Mouse (Mus musculus) megakaryocyte, adult 5-6 weeks (primary cell): ENCODE data around the gene Ifrd2. TPM values are rescaled to one million over a fixed set of nuclear protein-coding genes. Genes with fewer than 3 reads are reported as not detected.

Experiments
- ATAC-seq: 2 replicates; pipeline ENCODE4 v1.8.0; 2016; ENCODE audit warnings: mild to moderate bottlenecking, inconsistent platforms; ENCODE audit not compliant: poor library complexity, severe bottlenecking
- total RNA-seq, 2 experiments: library from RNA; stranded (forward) in 1 of 2; stranded (reverse) in 1 of 2; fragments of 153-499, 151-499 nt in 1 of 2; fragments of 221-1000, 200-1000 nt in 1 of 2; gene quantifications; 2 replicates each; pipeline versions ENCODE4 v1.2.3 to v1.2.4; 2015 to 2017

Ifrd2 gene
- total RNA-seq, 2 experiments from 2014 or later = 6.8 to 9.9 TPM

DNA sequence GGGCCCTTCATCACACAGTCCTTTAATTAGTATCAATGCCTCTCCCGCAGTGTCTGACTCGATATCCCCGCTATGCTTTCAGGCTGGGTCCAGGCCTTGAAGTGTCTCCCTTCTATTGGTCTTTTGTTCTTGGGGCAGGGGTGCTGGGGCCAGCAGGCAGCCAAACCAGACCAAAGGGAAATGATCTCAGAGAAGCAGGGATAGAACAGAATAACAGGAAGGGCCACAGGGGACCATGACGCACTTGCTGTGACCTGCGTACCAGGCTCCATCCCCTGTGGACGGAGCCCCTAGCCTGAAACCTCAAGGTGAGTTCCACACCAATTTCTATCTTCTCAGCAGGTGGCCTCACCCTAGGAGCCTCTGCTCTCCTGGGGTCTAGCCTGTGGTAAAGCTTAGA, 30.7 kb downstream of the Ifrd2 start:
- ATAC-seq = no peak

DNA sequence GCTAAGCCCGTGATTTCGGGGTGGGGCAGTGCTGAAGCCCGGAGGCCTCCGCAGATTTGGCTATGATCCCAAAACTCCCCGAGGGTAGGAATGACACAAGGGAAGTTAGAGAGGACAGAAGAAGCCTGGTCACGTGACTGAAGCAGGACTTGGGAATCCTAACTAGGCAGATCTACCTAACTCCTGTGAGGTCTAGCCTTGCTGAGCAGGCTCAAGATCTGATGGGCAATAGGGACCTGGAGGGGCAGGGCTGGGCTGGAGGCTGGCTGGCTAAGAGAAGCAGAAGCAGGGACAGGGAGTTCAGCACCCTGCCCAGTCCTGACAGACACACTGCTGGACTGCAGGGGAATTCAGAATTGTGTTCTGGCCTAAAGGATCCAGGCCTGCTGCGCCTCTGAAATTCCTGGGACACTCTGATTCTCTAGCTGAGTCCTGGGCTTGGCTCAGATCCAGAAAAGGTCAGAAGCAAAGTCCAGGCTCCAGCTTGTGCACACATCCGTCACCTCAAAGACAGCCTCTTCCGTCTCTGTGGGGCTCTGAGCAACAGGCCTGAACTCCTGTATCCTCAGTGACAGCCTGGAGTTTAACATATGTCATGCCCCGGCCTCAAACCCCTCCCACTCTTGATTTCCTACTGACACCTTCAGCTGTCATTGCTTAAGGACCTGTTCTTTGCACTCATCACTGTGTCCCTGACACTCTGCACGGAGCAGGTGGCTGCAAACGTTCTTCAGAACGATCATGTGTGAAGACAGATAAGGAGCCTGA, 31.5 kb downstream of the Ifrd2 start:
- no peak for ATAC-seq

DNA sequence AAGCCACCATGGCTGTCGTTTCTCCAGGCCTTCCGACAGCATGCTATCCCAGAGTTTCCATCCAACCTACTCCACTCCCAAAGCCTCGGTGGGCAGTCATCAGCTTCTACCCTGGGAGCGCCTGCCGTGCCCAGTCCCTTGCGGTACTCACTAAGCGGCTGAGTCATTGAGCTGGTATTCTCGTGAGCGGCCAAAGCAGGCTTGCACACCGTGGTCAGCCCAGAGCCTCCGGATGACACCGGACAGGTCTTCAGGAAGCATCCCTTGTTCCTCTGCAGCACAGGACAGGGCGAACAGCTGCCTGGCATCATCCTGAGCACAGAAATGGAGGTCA, 32.1 kb downstream of the Ifrd2 start:
- no peak for ATAC-seq

DNA sequence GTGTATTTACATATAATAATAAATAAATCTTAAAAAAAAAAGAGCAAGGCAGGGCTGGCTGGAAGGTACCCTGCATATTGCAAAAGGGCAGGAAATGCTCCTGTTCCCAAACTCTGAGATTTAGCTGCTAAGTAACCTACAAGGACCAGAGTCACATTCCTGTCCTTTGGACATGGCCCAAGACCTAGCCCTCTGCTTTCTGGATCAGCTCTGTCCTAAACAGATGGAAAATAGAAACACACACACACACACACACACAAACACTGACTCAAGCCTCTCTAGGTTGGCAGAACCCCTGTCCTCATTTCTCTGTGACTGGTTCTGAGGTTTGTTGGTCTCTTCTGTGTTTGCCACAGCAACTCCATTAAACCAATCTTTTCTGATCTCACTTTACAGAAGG, 33.5 kb downstream of the Ifrd2 start:
- no peak for ATAC-seq

DNA sequence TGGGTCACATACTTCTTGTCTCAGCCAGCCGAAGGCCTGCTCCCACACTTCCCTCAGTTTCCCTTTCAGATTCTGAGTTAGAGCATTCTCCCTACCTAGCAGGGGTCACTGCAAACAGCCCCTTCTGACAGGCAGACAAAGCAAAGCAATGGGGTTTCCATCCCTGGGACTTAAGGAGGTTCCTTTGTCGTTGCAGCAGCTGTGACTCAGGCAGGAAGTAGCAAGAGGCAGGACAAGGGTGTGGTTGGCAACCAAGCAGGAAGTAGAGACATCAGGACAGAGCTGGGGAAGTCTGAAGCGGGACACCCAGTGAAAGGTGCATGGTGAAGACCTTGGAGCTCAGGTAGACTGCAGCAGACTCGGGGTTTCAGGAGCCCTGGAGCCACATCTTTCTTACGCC, 37.1 kb downstream of the Ifrd2 start:
- ATAC-seq = peak; percentile 66

DNA sequence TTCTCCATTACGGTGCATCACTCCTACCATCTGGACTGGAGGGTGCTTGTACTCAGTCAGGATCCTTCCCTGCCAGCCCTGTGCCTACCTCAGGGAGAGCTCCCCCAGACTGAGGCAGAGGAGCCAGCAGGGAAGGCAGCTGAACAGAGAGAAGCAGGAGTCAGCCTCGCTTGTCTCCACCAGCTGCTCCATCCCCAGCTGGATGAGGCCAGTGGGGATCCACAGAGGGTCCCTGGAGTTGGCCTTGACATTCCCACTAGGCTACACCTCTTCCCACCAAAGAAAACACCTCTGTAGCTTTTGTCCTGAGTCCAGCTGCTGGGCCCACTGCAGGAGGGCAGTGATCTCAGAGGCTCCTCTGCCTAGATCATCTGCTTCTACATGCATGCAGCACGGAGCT, 37.5 kb downstream of the Ifrd2 start:
- ATAC-seq = 0 out of 2 replicates have a peak, but pooled peaks have one; percentile 2

DNA sequence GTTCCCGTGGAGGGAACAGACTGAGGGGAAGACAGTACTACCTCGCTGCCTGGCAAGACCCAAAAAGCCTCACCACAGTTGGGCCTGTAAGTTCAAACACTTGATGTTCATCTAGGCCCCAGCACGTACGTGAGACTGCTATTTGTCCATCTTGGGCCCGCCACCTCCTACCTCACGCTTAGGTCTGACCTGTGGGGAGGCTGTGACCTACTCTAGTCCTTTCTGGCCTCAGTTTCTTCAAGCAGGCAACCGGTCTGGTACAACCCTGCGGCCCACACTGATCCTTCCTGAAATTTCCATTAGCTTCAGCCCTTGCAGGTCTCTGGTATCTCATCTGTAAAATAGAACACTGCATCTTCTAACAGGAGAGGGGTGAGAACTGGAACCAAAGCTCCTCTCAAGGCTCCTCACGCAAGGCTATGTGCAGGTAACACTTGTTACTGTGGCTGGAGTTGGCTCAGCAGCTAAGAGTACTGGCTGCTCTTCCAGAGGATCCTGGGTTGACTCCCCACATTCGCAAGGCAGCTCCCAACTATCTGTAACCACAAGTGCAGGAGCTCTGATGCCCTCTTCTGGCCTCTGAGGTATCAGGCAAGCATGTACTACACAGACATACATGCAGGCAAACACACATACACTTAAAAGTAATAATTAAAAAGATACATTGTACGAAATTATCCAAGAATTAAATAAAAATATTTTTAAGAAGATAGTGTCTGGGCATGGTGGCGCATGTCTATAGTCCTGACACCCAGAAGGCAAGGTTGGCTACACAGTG, 38.1 kb downstream of the Ifrd2 start:
- ATAC-seq = no peak

DNA sequence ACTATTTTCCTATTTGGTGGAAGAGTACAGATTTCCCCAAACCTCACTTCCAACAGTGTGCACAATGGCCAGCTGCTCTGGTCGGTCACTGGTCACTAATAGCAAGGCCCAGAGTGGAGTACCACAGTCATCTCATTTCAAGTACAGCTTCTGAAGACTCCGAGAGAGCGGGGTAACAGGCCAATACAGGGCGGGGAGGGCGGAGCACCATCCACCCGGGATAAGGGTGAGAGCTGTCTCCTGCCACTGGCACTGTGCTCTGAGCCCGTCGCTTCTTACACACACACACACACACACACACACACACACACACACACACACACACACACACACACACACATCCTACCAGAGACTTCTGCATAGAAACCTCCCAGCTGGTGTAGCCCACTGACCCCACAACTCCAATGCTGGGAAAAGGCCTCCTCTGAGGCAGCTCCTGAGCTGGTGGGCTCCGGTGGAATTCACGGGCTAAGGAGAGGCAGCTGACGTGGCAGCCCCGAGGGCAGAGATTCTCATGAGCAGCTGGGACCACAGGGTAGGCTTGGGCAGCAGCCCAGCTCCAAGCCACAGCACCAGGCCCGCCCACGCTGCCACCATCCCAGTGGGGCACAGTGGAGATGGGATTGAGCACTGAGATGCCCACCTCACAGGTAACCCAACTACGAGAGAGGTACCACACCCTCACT, 38.9 kb downstream of the Ifrd2 start:
- ATAC-seq = no peak

DNA sequence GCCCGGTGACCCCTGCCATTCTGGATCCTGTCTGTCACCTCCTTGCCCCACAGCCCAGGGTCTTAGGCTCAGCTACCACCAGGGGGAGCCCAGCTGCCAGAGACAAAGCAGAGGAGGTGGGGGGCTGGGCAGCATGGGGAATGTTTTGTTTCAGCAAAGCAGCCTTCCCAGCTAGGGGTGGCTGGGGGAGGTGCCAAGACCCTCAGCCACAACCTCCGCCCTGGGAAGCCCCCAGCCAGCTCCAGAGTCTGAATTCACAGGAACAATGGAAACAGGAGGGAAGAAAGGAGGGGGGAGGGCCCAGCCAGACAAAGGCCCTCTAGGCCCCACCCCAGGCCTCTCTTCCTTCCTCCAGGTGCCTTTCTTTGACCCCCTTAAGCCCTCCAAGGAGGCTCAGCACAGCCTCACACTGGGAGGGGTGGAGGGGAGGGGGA, 39.4 kb downstream of the Ifrd2 start:
- peak; percentile 28; the same call in 1 of the 2 replicates for ATAC-seq

DNA sequence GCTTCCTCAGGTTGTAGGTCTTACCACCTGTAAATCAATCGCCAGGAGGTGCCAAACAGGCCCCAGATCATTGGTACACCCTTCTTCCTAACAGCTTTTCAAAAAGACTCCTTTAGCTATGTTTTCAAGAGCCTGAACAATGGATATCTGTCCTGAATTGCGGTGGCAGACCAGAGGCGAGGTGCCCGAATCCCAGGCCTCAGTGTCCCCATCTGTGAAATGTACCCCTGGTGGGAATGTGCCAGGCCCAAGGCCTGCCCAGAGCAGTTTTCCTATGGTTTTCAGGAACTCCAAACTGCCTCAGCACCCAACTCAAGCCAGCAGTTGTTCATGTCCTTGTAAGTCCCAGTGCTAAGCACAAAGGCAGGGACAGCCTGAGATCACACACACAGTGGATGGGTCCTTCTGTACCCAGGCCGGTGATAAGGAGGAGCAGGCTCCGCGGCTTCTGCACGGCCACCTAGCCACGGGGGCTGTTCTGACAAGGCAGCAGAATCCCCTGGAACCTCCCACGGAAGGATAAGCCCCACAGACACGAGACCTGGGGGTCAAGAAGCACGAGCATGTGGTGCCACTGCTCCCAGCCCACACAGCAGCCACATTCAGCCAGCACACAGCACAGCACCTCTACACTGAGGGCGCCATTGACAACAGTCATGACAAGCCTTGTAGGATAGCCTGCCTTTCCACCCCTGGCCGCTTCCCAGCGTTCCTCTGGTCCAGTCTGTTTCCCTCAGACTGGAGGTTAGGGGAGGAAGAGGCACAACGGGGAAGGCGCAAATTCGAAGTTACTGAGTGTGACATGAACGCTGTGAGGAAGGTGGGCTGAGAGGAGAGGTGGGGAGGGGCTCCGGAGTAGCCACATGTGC, 40.2 kb downstream of the Ifrd2 start:
- no peak for ATAC-seq

DNA sequence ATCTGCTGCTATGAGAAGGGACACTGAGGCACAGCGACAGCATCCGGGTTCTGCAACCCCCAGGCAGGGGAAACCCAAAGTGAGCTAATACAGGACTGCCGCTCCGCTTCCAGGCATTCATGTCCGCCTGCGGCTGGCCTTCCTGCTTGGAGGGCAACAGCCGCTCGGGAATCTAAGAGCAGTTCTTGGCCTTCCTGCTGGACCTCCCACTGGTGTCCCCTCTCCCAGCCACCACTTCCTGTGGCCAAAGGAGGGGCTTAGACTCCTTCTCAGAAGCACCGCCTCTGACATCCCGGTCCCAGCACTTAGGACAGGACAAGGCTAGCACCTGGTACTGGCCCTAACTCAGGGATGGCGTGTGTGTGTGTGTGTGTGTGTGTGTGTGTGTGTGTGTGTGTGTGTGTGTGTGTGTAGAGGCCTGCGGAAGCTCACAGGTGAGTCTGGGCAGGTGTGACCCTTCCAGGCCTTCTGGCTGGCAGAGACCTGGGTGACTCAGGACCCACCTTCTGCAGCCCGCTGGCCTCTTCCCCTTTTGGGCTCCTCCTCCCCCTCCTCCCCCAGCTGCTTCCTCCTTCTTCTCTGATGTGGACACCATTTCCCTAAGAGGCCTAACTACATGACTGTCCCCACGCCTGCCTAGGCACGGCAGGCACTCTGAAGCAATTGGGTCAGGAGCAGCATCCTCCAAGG, 41.4 kb downstream of the Ifrd2 start:
- ATAC-seq = peak; percentile 73

DNA sequence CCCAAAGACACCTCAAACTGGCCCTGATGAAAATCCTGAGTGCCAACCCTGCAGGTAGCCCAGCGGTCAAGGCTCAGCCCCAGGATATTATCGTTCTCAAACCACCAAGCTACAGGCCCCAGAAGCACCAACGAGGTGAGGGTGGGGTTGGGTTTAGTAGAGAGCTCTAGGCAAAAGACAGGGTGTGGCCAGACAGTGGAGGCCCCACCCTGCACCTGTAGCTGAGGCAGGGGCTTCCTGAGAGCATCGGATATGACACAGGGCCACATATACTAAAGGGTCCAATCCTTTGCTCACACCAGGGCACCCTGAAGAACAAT, 41.9 kb downstream of the Ifrd2 start:
- ATAC-seq = peak; percentile 13

DNA sequence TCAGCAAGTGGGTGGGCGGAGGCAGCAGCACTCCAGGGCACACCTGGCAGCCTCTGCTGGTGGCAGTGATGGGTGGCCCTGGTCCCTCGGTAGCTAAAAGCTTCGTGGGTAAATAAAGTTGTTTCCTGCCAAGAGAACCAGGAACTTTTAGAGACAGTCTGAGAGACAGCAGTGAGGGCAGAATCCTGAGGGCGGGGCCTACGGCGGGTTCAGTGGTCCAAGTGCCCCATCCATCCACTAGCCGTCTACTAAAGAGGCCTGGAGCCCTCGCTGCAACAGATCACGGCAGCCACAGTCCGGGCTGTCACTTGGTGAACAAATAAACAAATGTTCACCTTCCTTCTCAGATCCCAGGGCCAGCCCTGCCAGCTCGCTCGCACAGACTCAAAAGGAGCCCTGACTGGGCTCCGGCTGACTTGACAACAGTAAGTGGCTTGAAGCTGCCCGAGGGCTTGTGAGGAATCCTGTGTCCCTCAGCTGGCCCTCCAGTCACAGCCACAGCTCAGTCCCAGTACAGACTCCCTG, 42.5 kb downstream of the Ifrd2 start:
- ATAC-seq = no peak

DNA sequence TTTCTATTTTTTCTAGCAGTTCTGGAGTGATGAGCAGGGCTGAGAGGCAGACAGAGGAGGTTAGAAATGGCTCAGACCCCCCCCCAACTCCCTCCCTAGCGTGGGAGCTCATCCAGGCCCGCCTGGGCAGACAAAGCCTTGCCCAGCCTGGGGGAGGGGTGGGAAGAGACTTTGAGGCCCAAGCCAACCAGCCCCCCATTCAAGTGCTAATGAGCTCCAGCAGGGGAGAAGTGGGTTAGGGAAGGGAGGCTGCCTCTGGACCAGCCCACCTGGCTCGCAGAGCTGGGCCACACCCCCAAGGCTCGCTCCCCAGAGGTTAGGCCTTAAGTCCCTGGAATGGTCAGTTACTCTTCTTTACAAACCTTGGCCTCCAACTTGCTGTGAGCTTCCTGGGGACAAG, 43.1 kb downstream of the Ifrd2 start:
- ATAC-seq = no peak

DNA sequence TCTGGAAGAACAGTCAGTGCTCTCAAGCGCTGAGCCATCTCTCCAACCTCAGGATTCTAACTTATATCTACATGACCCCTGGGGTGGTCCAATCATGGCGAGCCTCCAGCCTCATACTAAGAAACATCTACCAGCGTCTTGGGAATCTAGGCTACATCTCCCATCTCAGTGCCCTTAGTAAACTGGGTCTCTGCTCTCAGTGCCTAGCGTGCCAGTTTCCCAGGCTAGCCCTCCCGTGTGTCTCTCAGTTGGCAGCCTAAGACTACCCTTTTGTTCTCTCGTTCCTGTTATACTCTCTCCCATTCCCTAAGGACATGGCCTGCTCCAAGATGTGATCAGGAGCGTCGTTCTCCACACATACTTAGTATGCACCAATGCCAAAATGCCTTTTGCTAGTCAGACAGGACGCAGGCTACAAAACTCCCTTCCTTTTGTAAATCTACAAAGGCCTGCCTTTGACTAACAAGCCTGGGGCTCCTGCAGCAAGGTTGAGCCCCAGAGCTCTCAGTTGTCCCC, 43.9 kb downstream of the Ifrd2 start:
- no peak for ATAC-seq

DNA sequence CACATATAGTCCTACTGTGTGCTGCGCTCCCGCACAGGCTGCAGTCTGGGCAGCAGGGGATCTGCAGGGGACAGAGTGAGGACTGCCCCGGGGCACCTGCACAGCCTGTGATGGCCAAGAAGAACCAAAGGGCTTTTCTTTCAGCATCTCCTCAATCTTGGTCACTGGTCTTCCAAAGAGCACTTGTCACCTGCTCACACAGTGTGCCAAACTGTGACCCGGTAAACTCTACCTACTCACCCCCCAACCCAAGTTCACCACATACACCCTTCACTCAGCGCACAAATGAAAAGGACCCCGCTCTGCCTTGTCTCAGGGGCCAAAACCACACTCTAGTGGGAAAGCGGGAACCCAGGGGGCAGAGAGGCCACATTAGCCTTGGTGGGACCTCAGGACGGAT, 44.4 kb downstream of the Ifrd2 start:
- no peak for ATAC-seq

DNA sequence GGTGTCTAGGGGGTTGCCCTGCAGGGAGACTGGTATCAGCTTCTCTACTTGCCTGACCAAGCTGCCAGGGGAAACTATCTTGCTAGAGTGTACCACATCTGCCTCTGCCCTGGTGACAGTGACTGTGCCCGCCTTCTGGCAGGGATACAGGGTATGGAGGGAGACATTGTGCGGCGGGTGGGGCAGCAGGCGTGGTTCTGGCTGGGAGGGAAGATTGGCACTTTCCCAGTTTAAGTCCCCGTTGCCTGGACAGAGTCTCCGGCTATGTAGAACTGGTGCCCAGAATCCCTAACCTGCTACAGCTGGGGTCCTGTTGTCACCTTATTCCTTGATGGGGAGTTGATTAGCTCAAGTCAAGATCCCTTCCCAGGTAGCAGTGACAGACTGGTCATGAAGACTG, 45.0 kb downstream of the Ifrd2 start:
- ATAC-seq = no peak

DNA sequence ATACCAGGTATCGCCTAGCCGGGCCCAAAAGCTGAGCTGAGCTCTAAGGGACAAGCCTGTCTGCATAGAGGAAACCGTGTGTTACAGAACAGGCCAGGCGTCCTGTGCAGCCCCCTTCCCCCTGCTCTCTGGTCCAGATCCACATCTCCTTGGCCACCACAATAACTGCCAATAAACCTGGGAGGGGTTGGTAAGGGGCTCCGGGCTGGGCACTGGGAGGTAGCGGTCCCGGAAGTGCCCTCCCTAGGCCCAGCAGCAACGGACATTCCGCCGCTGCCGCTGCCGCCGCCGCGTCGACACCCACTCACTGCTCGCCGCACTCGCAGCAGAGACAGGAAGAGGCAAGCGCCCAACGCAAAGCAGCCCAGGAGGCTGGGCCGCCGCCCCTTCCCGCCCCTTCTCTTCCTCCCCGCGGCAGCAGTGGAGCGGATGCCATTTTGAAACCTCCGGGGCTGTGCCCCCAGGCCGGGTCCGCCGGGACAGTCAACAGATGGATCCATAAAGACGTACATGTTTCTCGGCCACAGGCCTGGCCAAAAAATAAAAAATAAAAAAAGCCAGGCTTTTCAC, 45.7 kb downstream of the Ifrd2 start:
- ATAC-seq = peak; percentile 53

DNA sequence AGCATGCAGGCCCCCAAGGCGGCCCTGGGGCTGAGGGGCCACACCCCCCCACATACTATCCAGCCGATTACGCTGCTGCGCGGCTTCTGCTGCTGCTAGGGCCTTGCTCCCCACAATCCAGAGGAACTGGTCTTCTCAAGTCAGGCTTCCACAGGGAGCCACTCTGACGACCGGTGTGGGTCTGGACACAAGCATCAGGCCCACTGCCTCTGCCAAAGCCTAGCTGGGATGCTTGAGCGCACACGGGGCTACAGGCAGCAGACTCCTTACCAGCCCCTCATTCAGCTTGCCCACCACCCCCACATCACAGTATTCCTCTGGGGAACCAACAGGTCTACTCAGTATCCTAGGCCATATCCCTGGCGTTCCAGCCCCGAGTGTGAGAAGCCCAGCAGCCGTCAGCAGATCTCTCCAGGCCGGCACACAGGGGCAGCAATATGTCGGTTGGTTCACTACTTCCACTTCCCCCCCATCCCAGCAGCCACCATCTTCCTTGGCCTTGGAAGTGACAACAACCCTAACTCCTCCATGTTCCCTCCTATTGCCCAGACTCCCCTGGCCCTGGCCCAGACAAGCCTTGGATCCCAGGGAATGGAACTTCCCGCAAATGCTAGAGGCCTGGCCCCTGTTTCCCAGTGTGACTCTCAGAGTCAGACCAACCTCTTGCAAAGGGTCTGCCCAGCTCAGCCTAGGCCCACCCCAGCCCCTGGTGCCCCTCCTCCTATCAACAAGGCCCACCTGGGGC, 46.4 kb downstream of the Ifrd2 start:
- ATAC-seq = peak; percentile 1; the same call in 1 of the 2 replicates
